Mouse (Mus musculus) MEL (cell line): ENCODE measurements around the gene Sik3. TPM values are rescaled to one million over a fixed set of nuclear protein-coding genes. Genes with fewer than 3 reads are reported as not detected.

Source experiments
- DNase-seq: peaks from one replicate; pipeline ENCODE4 v3.0.0; 2011; ENCODE audit warnings: low read depth, low spot score
- H3K27ac ChIP-seq: 2 replicates; pipeline ENCODE4 v1.5.1; 2012; ENCODE audit warnings: low read depth, mild to moderate bottlenecking, control low read depth, low read length, moderate library complexity; ENCODE audit not compliant: control insufficient read depth
- H3K27me3 ChIP-seq, 2 experiments: fragments of 150-350 bp in 1 of 2; sonication (generic) in 1 of 2; 2 replicates each; pipeline ENCODE4 v1.6.1; 2012; ENCODE audit warnings: low read length in 2 of 2, mild to moderate bottlenecking in 2 of 2, improper control_type of control experiment in 1 of 2, moderate library complexity in 1 of 2; ENCODE audit not compliant: insufficient read depth in 2 of 2, control insufficient read depth in 1 of 2
- H3K36me3 ChIP-seq, 2 experiments: 2 replicates each; pipeline ENCODE4 v1.6.1; 2012 to 2014; ENCODE audit warnings: low read length in 2 of 2, improper control_type of control experiment in 1 of 2, inconsistent platforms in 1 of 2, mild to moderate bottlenecking in 1 of 2; ENCODE audit not compliant: insufficient read depth in 2 of 2, control insufficient read depth in 1 of 2
- H3K4me1 ChIP-seq, 2 experiments: fragments of 150-350 bp in 1 of 2; sonication (generic) in 1 of 2; 2 replicates each; pipeline ENCODE4 v1.6.1; 2012; ENCODE audit warnings: low read length in 2 of 2, improper control_type of control experiment in 1 of 2, mild to moderate bottlenecking in 1 of 2; ENCODE audit not compliant: insufficient read depth in 2 of 2, control insufficient read depth in 1 of 2
- H3K4me3 ChIP-seq, 2 experiments: fragments of 150-350 bp in 1 of 2; sonication (generic) in 1 of 2; 2 replicates each; pipeline ENCODE4 v1.5.1; 2012; ENCODE audit warnings: low read depth in 2 of 2, low read length in 2 of 2, mild to moderate bottlenecking in 2 of 2, moderate library complexity in 2 of 2, control low read depth in 1 of 2, improper control_type of control experiment in 1 of 2; ENCODE audit not compliant: control insufficient read depth in 1 of 2, insufficient read depth in 1 of 2
- H3K79me2 ChIP-seq: 2 replicates; pipeline ENCODE4 v1.6.1; 2012; ENCODE audit warnings: mild to moderate bottlenecking, low read length, moderate library complexity; ENCODE audit not compliant: control insufficient read depth, poor library complexity, insufficient read depth
- H3K9ac ChIP-seq: 2 replicates; pipeline ENCODE4 v1.6.1; 2012; ENCODE audit warnings: low read depth, mild to moderate bottlenecking, control low read depth, low read length, moderate library complexity; ENCODE audit not compliant: control insufficient read depth, poor library complexity, severe bottlenecking
- H3K9me3 ChIP-seq: fragments of 150-350 bp; sonication (generic); replicated peaks from 2 replicates; pipeline ENCODE4 v1.6.1; 2012; ENCODE audit warnings: mild to moderate bottlenecking, low read length, improper control_type of control experiment, moderate library complexity; ENCODE audit not compliant: insufficient read depth
- BHLHE40 ChIP-seq: IDR thresholded peaks from 2 replicates; pipeline ENCODE4 v1.6.1; 2012; ENCODE audit warnings: low read depth, mild to moderate bottlenecking, inconsistent platforms, low read length, improper control_type of control experiment, borderline replicate concordance
- CHD1 ChIP-seq: IDR thresholded peaks from 2 replicates; pipeline ENCODE4 v1.6.1; 2012; ENCODE audit warnings: low read depth, mild to moderate bottlenecking, inconsistent platforms, low read length, improper control_type of control experiment
- CTCF ChIP-seq, 3 experiments: IDR thresholded peaks in 2 of 3; conservative IDR thresholded peaks in 1 of 3; 2 replicates each; pipeline ENCODE4 v1.5.1; 2011 to 2012; ENCODE audit warnings: low read length in 3 of 3, low read depth in 2 of 3, mild to moderate bottlenecking in 2 of 3, improper control_type of control experiment in 1 of 3, inconsistent platforms in 1 of 3, mixed read lengths in 1 of 3, moderate library complexity in 1 of 3; ENCODE audit not compliant: control insufficient read depth in 1 of 3, insufficient read depth in 1 of 3, poor library complexity in 1 of 3, severe bottlenecking in 1 of 3
- ELF1 ChIP-seq: IDR thresholded peaks from 2 replicates; pipeline ENCODE4 v1.6.1; 2014; ENCODE audit warnings: low read depth, mild to moderate bottlenecking, inconsistent platforms, low read length, improper control_type of control experiment, moderate library complexity
- EP300 ChIP-seq, 2 experiments: IDR thresholded peaks; 2 replicates each; pipeline ENCODE4 v1.6.1; 2011; ENCODE audit warnings: improper control_type of control experiment in 2 of 2, low read length in 2 of 2, low read depth in 1 of 2, mild to moderate bottlenecking in 1 of 2
- KAT2A ChIP-seq: conservative IDR thresholded peaks from 2 replicates; pipeline ENCODE4 v1.6.1; 2012; ENCODE audit warnings: low read depth, low read length, improper control_type of control experiment, inconsistent platforms
- MAFK ChIP-seq: IDR thresholded peaks from 2 replicates; pipeline ENCODE4 v1.6.1; 2011; ENCODE audit warnings: low read depth, mild to moderate bottlenecking, low read length, improper control_type of control experiment, borderline replicate concordance
- MAX ChIP-seq: IDR thresholded peaks from 2 replicates; pipeline ENCODE4 v1.6.1; 2011; ENCODE audit warnings: low read length, improper control_type of control experiment
- MEF2A ChIP-seq: IDR thresholded peaks from 2 replicates; pipeline ENCODE4 v1.6.1; 2014; ENCODE audit warnings: low read depth, mild to moderate bottlenecking, inconsistent platforms, low read length, improper control_type of control experiment; ENCODE audit not compliant: poor library complexity, insufficient replicate concordance, severe bottlenecking; ENCODE audit errors: extremely low read depth
- MXI1 ChIP-seq: IDR thresholded peaks from 2 replicates; pipeline ENCODE4 v1.6.1; 2011; ENCODE audit warnings: mild to moderate bottlenecking, low read depth, low read length, improper control_type of control experiment
- MYC ChIP-seq: IDR thresholded peaks from 2 replicates; pipeline ENCODE4 v1.6.1; 2011; ENCODE audit warnings: low read depth, mild to moderate bottlenecking, low read length, improper control_type of control experiment, moderate library complexity
- POLR2A ChIP-seq, 2 experiments: IDR thresholded peaks; 2 replicates each; pipeline ENCODE4 v1.6.1; 2011 to 2012; ENCODE audit warnings: low read length in 2 of 2, mild to moderate bottlenecking in 2 of 2, control low read depth in 1 of 2, improper control_type of control experiment in 1 of 2, low read depth in 1 of 2, moderate library complexity in 1 of 2; ENCODE audit not compliant: control insufficient read depth in 1 of 2, insufficient read depth in 1 of 2, poor library complexity in 1 of 2
- SIN3A ChIP-seq: IDR thresholded peaks from 2 replicates; pipeline ENCODE4 v1.6.1; 2012; ENCODE audit warnings: low read length, improper control_type of control experiment, inconsistent platforms
- SMC3 ChIP-seq: IDR thresholded peaks from 2 replicates; pipeline ENCODE4 v1.6.1; 2011; ENCODE audit warnings: low read depth, low read length, improper control_type of control experiment
- TCF12 ChIP-seq: IDR thresholded peaks from 2 replicates; pipeline ENCODE4 v1.6.1; 2014; ENCODE audit warnings: low read depth, mild to moderate bottlenecking, inconsistent platforms, low read length, improper control_type of control experiment, moderate library complexity
- USF2 ChIP-seq, 2 experiments: IDR thresholded peaks; 2 replicates each; pipeline ENCODE4 v1.6.1; 2011 to 2012; ENCODE audit warnings: improper control_type of control experiment in 2 of 2, low read length in 2 of 2, borderline replicate concordance in 1 of 2, inconsistent platforms in 1 of 2, low read depth in 1 of 2, mild to moderate bottlenecking in 1 of 2; ENCODE audit not compliant: insufficient read depth in 1 of 2
- ZKSCAN1 ChIP-seq: IDR thresholded peaks from 2 replicates; pipeline ENCODE4 v1.6.1; 2012; ENCODE audit warnings: low read depth, mild to moderate bottlenecking, inconsistent platforms, low read length, improper control_type of control experiment, moderate library complexity
- polyA plus RNA-seq, 2 experiments: library from polyadenylated mRNA; stranded (reverse) in 1 of 2; unstranded in 1 of 2; fragments of >175 nt in 1 of 2; fragments of >200 nt in 1 of 2; gene quantifications; 2 replicates each; pipeline versions ENCODE4 v1.2.1 to v1.2.4; 2012; ENCODE audit warnings: low replicate concordance in 2 of 2, low read depth in 1 of 2; ENCODE audit not compliant: insufficient read length in 2 of 2, insufficient read depth in 1 of 2, missing spikeins in 1 of 2
- total RNA-seq: library from RNA; depleted of rRNA; stranded (reverse); fragments of 300-350 nt; gene quantifications from 2 replicates; pipeline ENCODE4 v1.2.3, GENCODE M21; 2012

Gene Sik3
- total and polyA plus RNA-seq, 3 experiments, result 78.7 to 111 TPM; not detected in 1

DNA sequence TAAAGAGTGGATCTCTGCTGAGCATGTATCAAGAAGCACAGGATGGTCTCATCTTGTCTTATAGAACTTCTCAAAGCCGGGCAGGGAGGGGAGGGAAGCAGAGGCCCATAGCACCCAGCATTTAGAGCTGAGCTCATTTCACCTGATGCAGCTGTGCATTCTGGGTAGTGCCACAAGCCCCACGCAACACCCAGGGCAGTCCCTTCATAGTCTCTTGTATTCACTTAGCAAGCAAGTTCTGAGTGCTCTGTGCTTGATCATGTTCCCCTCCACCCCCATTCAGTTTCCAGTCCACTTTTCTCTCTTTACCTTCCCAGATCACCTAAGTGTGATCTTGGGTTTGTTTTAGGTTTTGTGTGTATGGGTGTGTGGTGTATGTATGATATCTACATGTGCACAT, 159.6 kb downstream of the Sik3 start:
- Histone ChIP-seq H3K79me2 (no peaks in the 10 kb centered on the region; the same call in 1 of the 2 replicates), H3K9me3 (no peaks in the 10 kb centered on the region), H3K9ac (no peak overlapping the region), H3K27ac (no peak overlapping the region), H3K36me3 (peaks cover 3 to 34% of the 10 kb centered on the region in 2 experiments; a peak in 3 of 4 replicates), H3K4me3 (no peak overlapping the region), H3K4me1 (peaks cover 12 to 33% of the 10 kb centered on the region in 2 experiments), H3K27me3 (no peaks in the 10 kb centered on the region)
- TF ChIP-seq MEF2A (no peak), POLR2A (IDR thresholded peaks at IDR 0.05; ENCODE audit: control insufficient read depth in 1 of 2, insufficient read depth in 1 of 2, low read depth in 1 of 2, low read length in 2 of 2, poor library complexity in 1 of 2) (no peak), MYC (no peak), ELF1 (no peak), EP300 (IDR thresholded peaks at IDR 0.05; ENCODE audit: low read depth in 1 of 2, low read length in 2 of 2) (no peak)
- DNase-seq, result no peak

DNA sequence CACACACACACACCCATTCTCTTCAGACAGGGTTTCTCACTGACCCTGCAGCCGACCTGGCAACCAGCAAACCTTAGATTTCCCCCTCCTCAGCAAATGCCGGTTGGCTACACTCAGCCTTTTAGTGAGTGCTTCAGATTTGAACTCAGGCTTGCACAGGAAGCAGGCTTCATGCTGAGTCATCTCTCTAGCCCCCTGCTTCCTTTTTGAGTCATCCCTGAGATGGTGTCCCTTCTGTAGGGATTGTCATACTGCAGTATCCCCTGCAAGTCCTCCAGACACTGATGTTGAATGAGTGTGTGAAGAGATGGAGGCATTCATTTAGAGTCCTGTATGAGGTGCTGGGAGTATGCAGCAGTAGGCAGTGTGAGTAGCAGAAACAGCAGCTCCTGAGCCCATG, 160.3 kb downstream of the Sik3 start:
- Histone ChIP-seq H3K36me3 (peaks cover 5 to 34% of the 10 kb centered on the region in 2 experiments), H3K4me1 (peaks cover 12 to 33% of the 10 kb centered on the region in 2 experiments), H3K4me3 (no peak overlapping the region), H3K9ac (no peak overlapping the region), H3K79me2 (no peaks in the 10 kb centered on the region; the same call in 1 of the 2 replicates), H3K9me3 (no peaks in the 10 kb centered on the region), H3K27me3 (no peaks in the 10 kb centered on the region), H3K27ac (no peak overlapping the region)
- TF ChIP-seq SMC3 (no peak), POLR2A (IDR thresholded peaks at IDR 0.05; ENCODE audit: control insufficient read depth in 1 of 2, insufficient read depth in 1 of 2, low read depth in 1 of 2, low read length in 2 of 2, poor library complexity in 1 of 2) (no peak), ELF1 (no peak), MAFK (no peak), SIN3A (no peak), TCF12 (no peak), KAT2A (no peak), MAX (no peak), MXI1 (no peak)
- DNase-seq, result peak; percentile 59

DNA sequence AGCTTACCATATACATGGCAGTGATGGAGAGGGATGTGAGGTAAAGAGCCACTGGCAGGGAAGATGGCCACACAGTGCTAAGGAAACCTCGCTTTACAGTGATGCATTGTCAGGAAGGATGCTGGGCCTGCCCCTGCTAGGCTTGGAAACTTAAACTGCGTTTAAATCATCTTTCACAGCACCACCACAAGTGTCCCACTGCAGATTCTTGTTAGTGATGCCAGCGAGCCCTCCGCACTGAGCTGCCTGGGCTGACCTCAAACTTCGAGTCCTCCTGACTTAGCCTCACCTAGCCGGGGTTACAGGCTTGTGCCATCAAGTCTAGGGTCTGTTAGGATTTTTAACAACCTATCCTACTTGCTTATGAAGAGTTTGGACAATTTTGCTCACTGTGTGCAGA, 161.3 kb downstream of the Sik3 start:
- H3K27me3 ChIP-seq, result no peaks in the 10 kb centered on the region
- H3K4me3 ChIP-seq, result no peak overlapping the region
- H3K9ac ChIP-seq, result no peak overlapping the region
- no peak overlapping the region for H3K27ac ChIP-seq
- DNase-seq, result no peak
- no peaks in the 10 kb centered on the region for H3K9me3 ChIP-seq
- H3K79me2 ChIP-seq, result no peaks in the 10 kb centered on the region; the same call in 1 of the 2 replicates
- H3K4me1 ChIP-seq, result peaks cover 12 to 36% of the 10 kb centered on the region in 2 experiments
- peaks cover 7 to 37% of the 10 kb centered on the region in 2 experiments for H3K36me3 ChIP-seq
- TF ChIP-seq BHLHE40 (no peak), CTCF (IDR thresholded peaks at IDR 0.05 in 2 of 3, conservative IDR thresholded peaks at IDR 0.05 in 1 of 3; ENCODE audit: control insufficient read depth in 1 of 3, insufficient read depth in 1 of 3, low read depth in 2 of 3, low read length in 3 of 3, poor library complexity in 1 of 3, severe bottlenecking in 1 of 3) (no peak), ZKSCAN1 (no peak), CHD1 (no peak), MAFK (no peak), USF2 (IDR thresholded peaks at IDR 0.05; ENCODE audit: borderline replicate concordance in 1 of 2, insufficient read depth in 1 of 2, low read depth in 1 of 2, low read length in 2 of 2) (no peak), TCF12 (no peak)
